Mouse (Mus musculus) olfactory bulb, adult 2 months (tissue): Measurements from ENCODE around the gene Cyp2d34.

Experiments
- CTCF ChIP-seq: fragments of 200-500 bp; IDR thresholded peaks from 2 replicates; pipeline ENCODE4 v1.5.1; 2012; ENCODE audit warnings: low read depth, mild to moderate bottlenecking, low read length, moderate library complexity; ENCODE audit not compliant: insufficient read depth
- POLR2A ChIP-seq: fragments of 200-500 bp; IDR thresholded peaks from 2 replicates; pipeline ENCODE4 v1.6.1; 2012; ENCODE audit warnings: mild to moderate bottlenecking, low read depth, low read length, moderate library complexity; ENCODE audit not compliant: insufficient read depth

DNA sequence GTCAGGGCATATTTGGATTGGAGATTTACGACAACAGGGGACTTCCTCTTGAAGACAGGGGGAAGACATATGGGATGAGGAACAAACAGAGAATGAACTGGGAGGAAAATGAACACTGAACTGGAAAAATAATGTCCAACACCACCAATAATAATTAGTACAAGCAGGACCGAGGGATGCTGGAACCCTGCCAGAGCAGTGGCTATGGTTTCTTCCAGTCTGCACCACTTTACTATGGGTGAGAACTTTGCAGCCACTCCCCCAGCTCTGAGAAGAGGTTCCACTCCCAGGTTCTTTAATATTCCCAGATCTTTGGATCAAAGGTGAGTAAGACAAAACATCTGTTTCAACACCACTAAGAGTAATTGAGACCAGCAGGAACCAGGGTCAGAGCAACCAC is 41.7 kb downstream of the Cyp2d34 start:
- TF ChIP-seq CTCF (no peak), POLR2A (no peak)
